Mouse (Mus musculus): Measurements from ENCODE around the gene Synm.

GRCm38 (mm10) chr7:67741706-67742105 lies 17.8 kb downstream of the Synm start:
- TF ChIP-seq CTCF (IDR thresholded peaks at IDR 0.05) (no peak), EP300 (IDR thresholded peaks at IDR 0.05) (peak; percentile 74)
